Mouse (Mus musculus) lung, postnatal 0 days (tissue): ENCODE measurements around the gene Hist1h2ah. TPM values are rescaled to one million over a fixed set of nuclear protein-coding genes. Genes with fewer than 3 reads are reported as not detected.

Experiments used
- ATAC-seq: fragments of 200-750 bp; cut with Nextera tagmentation; 2 replicates; pipeline ENCODE4 v1.8.0; 2017; ENCODE audit warnings: moderate library complexity
- DNase-seq: peaks from one replicate; pipeline ENCODE4 v3.0.0-alpha.2; 2016; ENCODE audit warnings: low spot score
- H3K27ac ChIP-seq: fragments of 300-500 bp; sonication (generic); 2 replicates; pipeline ENCODE4 v1.5.1; 2014; ENCODE audit warnings: antibody characterized with exemption, mild to moderate bottlenecking, low read length, mixed read lengths
- H3K27me3 ChIP-seq: fragments of 300-500 bp; sonication (generic); replicated peaks from 2 replicates; pipeline ENCODE4 v1.6.1; 2014; ENCODE audit warnings: low read length, mixed read lengths; ENCODE audit not compliant: insufficient read depth
- H3K36me3 ChIP-seq: fragments of 300-500 bp; sonication (generic); 2 replicates; pipeline ENCODE4 v1.6.1; 2014; ENCODE audit warnings: low read length, mixed read lengths; ENCODE audit not compliant: insufficient read depth
- H3K4me1 ChIP-seq: fragments of 300-500 bp; sonication (generic); 2 replicates; pipeline ENCODE4 v1.6.1; 2014; ENCODE audit warnings: antibody characterized with exemption, low read depth, low read length, mixed read lengths; ENCODE audit not compliant: insufficient read depth
- H3K4me2 ChIP-seq: fragments of 300-500 bp; sonication (generic); replicated peaks from 2 replicates; pipeline ENCODE4 v1.6.1; 2014; ENCODE audit warnings: low read depth, mild to moderate bottlenecking, low read length, moderate library complexity, mixed read lengths
- H3K4me3 ChIP-seq: fragments of 300-500 bp; sonication (generic); 2 replicates; pipeline ENCODE4 v1.5.1; 2014; ENCODE audit warnings: low read depth, low read length
- H3K9ac ChIP-seq: fragments of 300-500 bp; sonication (generic); replicated peaks from 2 replicates; pipeline ENCODE4 v1.6.1; 2014; ENCODE audit warnings: low read depth, mild to moderate bottlenecking
- H3K9me3 ChIP-seq: fragments of 300-500 bp; sonication (generic); 2 replicates; pipeline ENCODE4 v1.6.1; 2016; ENCODE audit warnings: low read length, mixed read lengths
- CTCF ChIP-seq: IDR thresholded peaks from 2 replicates; pipeline ENCODE4 v1.5.1; 2016; ENCODE audit warnings: antibody characterized with exemption, mild to moderate bottlenecking
- EP300 ChIP-seq: IDR thresholded peaks from 2 replicates; pipeline ENCODE4 v1.6.1; 2016; ENCODE audit warnings: antibody characterized with exemption, mild to moderate bottlenecking, control low read depth
- WGBS: fragments of 180-500 bp; shearing (Covaris S2); extraction: QIAGEN DNeasy Blood & Tissue Kit; methylation state at CpG from one replicate; pipeline ENCODE4 v1.1.7; 2014; 5-methylcytosine and 5-hydroxymethylcytosine counted together
- polyA plus RNA-seq: library from polyadenylated mRNA; unstranded; fragments of >200 nt; fragmentation: Nextera tagmentation; extraction: Ambion mirVana; gene quantifications from 2 replicates; pipeline ENCODE4 v1.2.1, GENCODE M21; 2015

The Hist1h2ah gene
- polyA plus RNA-seq, 1 experiment from 2014 or later: 4.2 TPM

DNA sequence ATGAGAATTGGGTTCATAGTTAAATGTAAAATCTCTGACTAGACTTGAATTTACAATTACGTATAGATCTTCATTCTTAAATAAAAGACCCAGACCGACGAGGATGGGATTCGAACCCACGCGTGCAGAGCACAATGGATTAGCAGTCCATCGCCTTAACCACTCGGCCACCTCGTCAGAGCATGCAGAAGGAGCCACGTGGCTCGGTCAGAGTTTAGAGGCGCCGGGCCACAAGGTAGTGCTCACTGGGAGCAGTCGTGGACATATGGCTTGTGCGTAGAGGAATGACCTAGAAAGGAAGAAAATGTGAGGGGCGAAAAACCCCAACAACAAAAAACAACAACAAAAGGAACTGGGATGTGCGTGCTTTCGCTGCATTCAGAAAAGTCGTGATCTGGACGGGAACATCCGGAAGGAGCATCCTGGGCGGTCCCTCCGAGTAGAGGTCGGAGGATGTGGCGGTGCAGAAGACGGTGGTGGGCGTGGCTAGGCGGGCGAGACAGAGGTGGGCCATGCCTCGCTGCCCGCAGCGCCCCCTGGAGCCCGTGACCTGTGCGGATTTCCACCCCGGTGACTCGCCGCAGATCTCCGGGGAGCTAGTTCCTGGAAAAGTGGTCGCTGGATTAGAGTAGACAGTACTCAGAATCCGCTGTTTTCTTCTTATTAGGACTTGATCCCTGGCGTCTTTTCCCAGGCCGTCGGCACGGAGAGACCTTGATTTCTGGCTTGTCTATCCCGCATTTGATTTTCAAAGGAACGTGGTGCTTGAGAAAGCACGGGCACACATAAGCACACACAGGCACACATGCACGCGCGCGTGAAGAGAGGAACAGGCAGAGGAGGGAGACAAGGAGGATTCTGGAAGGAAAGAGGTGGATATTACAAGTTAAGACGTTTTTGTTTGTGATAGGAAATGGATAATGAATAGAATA is 15.5 kb upstream of the Hist1h2ah start:
- Histone ChIP-seq H3K9ac (peak overlapping the region; percentile 32; the same call in 1 of the 2 replicates), H3K4me1 (0 out of 2 replicates have a peak, but pooled peaks cover 2% of the 10 kb centered on the region), H3K27me3 (no peaks in the 10 kb centered on the region), H3K27ac (peak overlapping the region; percentile 65), H3K36me3 (no peaks in the 10 kb centered on the region), H3K9me3 (no peaks in the 10 kb centered on the region), H3K4me2 (peak overlapping the region; percentile 71), H3K4me3 (peak overlapping the region; percentile 42)
- under 1% methylated on average over 50 of the region's 52 CpGs for WGBS
- ATAC-seq: peak; percentile 97
- peak; percentile 97 for DNase-seq
- TF ChIP-seq EP300 (no peak), CTCF (peak; percentile 89)

DNA sequence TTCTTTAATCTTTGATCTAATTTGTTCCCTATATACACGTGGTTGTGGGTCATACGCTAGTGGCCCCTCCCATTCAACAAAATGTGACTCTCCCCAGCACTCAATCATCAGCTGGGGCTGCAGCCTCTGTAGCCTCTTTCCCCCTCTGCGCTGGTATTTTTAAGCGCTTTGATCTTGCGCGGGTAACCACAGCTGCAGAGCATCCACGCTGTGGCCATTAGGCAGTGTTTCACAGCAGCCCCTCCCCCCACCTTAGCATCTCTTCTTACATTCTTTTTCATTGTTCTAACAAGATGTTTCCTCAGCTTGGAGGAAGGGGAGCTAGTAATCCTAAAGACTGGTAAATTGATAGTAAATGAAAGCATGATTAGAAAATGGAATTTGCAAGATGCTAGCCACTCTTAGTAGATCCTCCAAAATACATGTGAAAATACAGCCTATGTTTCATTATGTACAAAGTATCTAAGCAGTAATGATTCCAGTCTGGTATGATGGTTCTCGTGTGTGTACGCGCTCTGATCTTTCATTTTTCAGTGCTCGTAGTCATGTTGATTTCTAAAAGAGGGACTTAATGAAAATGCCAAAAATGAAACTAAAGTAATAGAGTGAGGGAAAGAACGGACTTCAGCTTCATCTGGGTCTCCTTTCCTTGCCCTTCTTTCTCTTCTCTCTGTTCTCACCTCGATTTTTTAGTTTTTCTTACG is 14.5 kb upstream of the Hist1h2ah start:
- Histone ChIP-seq H3K27me3 (no peaks in the 10 kb centered on the region), H3K9me3 (no peaks in the 10 kb centered on the region), H3K27ac (0 out of 2 replicates have a peak overlapping the region, but pooled peaks have one; percentile 65), H3K9ac (no peak overlapping the region), H3K36me3 (no peaks in the 10 kb centered on the region), H3K4me3 (peak overlapping the region; percentile 42), H3K4me2 (peak overlapping the region; percentile 71), H3K4me1 (0 out of 2 replicates have a peak, but pooled peaks cover 2% of the 10 kb centered on the region)
- 1% methylated on average over 14 of the region's 14 CpGs for WGBS
- ATAC-seq (no peak), DNase-seq (no peak)
- TF ChIP-seq EP300 (no peak), CTCF (no peak)

GRCm38 (mm10) chr13:22049041-22049440 is 13.7 kb upstream of the Hist1h2ah start:
- Histone ChIP-seq H3K9ac (no peak overlapping the region), H3K27ac (no peak overlapping the region), H3K4me1 (0 out of 2 replicates have a peak, but pooled peaks cover 2% of the 10 kb centered on the region), H3K4me2 (no peak overlapping the region), H3K4me3 (no peak overlapping the region), H3K9me3 (no peaks in the 10 kb centered on the region), H3K36me3 (no peaks in the 10 kb centered on the region), H3K27me3 (no peaks in the 10 kb centered on the region)
- no peak for TF ChIP-seq CTCF
- no peak for TF ChIP-seq EP300
- DNase-seq: no peak
- no peak for ATAC-seq
- WGBS: 83% methylated on average over 2 of the region's 2 CpGs

GRCm38 (mm10) chr13:22045311-22045710 is 9.9 kb upstream of the Hist1h2ah start:
- no peak for TF ChIP-seq CTCF
- 53% methylated on average over 2 of the region's 2 CpGs for WGBS
- Histone ChIP-seq H3K27me3 (no peaks in the 10 kb centered on the region), H3K27ac (no peak overlapping the region), H3K4me1 (peaks cover 7% of the 10 kb centered on the region; the same call in 1 of the 2 replicates), H3K4me3 (no peak overlapping the region), H3K4me2 (no peak overlapping the region), H3K9me3 (no peaks in the 10 kb centered on the region), H3K36me3 (no peaks in the 10 kb centered on the region), H3K9ac (no peak overlapping the region)
- DNase-seq (no peak), ATAC-seq (no peak)

DNA sequence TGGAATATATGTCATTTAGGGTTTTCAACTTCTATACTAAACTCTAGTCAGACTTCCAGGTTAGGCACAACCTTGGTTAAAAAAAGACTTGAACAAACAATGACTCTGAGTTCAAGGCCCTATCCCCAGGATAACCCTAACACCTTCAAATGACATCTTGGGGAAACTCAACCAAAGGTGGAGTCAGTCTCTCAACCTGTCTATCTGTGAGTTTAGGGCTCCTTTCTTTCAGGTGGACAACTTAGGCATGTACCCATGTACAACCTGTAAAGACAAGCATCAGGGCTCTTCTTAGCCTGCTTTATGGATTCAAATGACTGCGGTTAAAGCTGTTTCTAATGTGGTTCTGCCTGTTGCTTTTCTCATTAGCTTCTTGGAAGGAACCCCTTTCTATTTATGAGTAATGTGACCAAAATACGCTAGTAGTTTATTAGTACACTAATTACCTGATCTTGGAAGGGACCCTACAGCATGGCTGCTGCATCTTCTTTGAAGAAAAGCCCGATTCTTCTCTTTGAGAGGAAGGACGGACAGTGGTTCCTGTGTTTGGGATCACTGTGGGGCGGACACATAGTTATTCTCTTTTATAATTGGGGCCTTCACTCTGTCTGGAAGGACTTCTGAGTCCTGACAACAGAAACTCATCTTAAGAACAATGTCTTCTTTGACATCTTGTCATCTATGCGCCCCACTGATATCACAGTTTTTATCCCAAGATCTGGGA is 9.2 kb upstream of the Hist1h2ah start:
- Histone ChIP-seq H3K4me3 (no peak overlapping the region), H3K4me2 (no peak overlapping the region)
- no peak for TF ChIP-seq CTCF
- no peak for TF ChIP-seq EP300

More for the DNA sequence above, 9.2 kb upstream of the Hist1h2ah start:
- H3K27me3 ChIP-seq: no peaks in the 10 kb centered on the region
- WGBS: 86% methylated on average over 6 of the region's 6 CpGs
- no peaks in the 10 kb centered on the region for H3K36me3 ChIP-seq
- no peaks in the 10 kb centered on the region for H3K9me3 ChIP-seq
- no peak for DNase-seq
- no peak for ATAC-seq
- no peak overlapping the region for H3K9ac ChIP-seq
- H3K4me1 ChIP-seq: peaks cover 6% of the 10 kb centered on the region; the same call in 1 of the 2 replicates
- H3K27ac ChIP-seq: no peak overlapping the region
